Mouse (Mus musculus): ENCODE measurements around the gene Lgalsl. TPM values are rescaled to one million over a fixed set of nuclear protein-coding genes. Genes with fewer than 3 reads are reported as not detected.

The Lgalsl gene
- polyA plus RNA-seq, 1 experiment = 0.03 TPM

- no peak for TF ChIP-seq TAL1 (IDR thresholded peaks at IDR 0.05; ENCODE audit: low read length)
- no peak for TF ChIP-seq GATA1 (IDR thresholded peaks at IDR 0.05; ENCODE audit: low read length)
- H3K4me1 ChIP-seq (ENCODE audit: control insufficient read depth) = no peaks in the 10 kb centered on the region
- H3K4me3 ChIP-seq (replicated peaks) = no peak overlapping the region
- H3K9me3 ChIP-seq (ENCODE audit: control insufficient read depth, low read length) = no peaks in the 10 kb centered on the region
- H3K27me3 ChIP-seq (ENCODE audit: control insufficient read depth) = no peaks in the 10 kb centered on the region; the same call in 1 of the 2 replicates
- no peaks in the 10 kb centered on the region for H3K36me3 ChIP-seq (ENCODE audit: control insufficient read depth)
Observed at GRCm38 (mm10) chr11:20806659-20807058, 24.2 kb downstream of the Lgalsl start.

GRCm38 (mm10) chr11:20805604-20806249 lies 25.1 kb downstream of the Lgalsl start:
- Histone ChIP-seq H3K9me3 (ENCODE audit: control insufficient read depth, low read length) (no peaks in the 10 kb centered on the region), H3K4me1 (ENCODE audit: control insufficient read depth) (no peaks in the 10 kb centered on the region), H3K27me3 (ENCODE audit: control insufficient read depth) (peaks cover under 1% of the 10 kb centered on the region; the same call in 1 of the 2 replicates), H3K36me3 (ENCODE audit: control insufficient read depth) (no peaks in the 10 kb centered on the region), H3K4me3 (replicated peaks) (no peak overlapping the region)
- TF ChIP-seq GATA1 (IDR thresholded peaks at IDR 0.05; ENCODE audit: low read length) (no peak), TAL1 (IDR thresholded peaks at IDR 0.05; ENCODE audit: low read length) (no peak)

- Histone ChIP-seq H3K4me3 (replicated peaks) (no peak overlapping the region), H3K27me3 (ENCODE audit: control insufficient read depth) (peaks cover 5% of the 10 kb centered on the region; the same call in 1 of the 2 replicates), H3K4me1 (ENCODE audit: control insufficient read depth) (no peaks in the 10 kb centered on the region), H3K9me3 (ENCODE audit: control insufficient read depth, low read length) (no peaks in the 10 kb centered on the region), H3K36me3 (ENCODE audit: control insufficient read depth) (no peaks in the 10 kb centered on the region)
- no peak for TF ChIP-seq TAL1 (IDR thresholded peaks at IDR 0.05; ENCODE audit: low read length)
- no peak for TF ChIP-seq GATA1 (IDR thresholded peaks at IDR 0.05; ENCODE audit: low read length)
Observed at GRCm38 (mm10) chr11:20804416-20804815, 26.4 kb downstream of the Lgalsl start.

GRCm38 (mm10) chr11:20800277-20801092 lies 30.4 kb downstream of the Lgalsl start:
- Histone ChIP-seq H3K4me3 (replicated peaks) (no peak overlapping the region), H3K27me3 (ENCODE audit: control insufficient read depth) (peaks cover 7% of the 10 kb centered on the region), H3K36me3 (ENCODE audit: control insufficient read depth) (no peaks in the 10 kb centered on the region), H3K4me1 (ENCODE audit: control insufficient read depth) (no peaks in the 10 kb centered on the region), H3K9me3 (ENCODE audit: control insufficient read depth, low read length) (peaks cover 3% of the 10 kb centered on the region; the same call in 1 of the 2 replicates)
- TF ChIP-seq TAL1 (IDR thresholded peaks at IDR 0.05; ENCODE audit: low read length) (no peak), GATA1 (IDR thresholded peaks at IDR 0.05; ENCODE audit: low read length) (no peak)

GRCm38 (mm10) chr11:20797841-20798240 lies 33.0 kb downstream of the Lgalsl start:
- Histone ChIP-seq H3K27me3 (ENCODE audit: control insufficient read depth) (peaks cover 7% of the 10 kb centered on the region), H3K4me1 (ENCODE audit: control insufficient read depth) (no peaks in the 10 kb centered on the region; the same call in none of the 2 replicates), H3K36me3 (ENCODE audit: control insufficient read depth) (no peaks in the 10 kb centered on the region), H3K4me3 (replicated peaks) (no peak overlapping the region), H3K9me3 (ENCODE audit: control insufficient read depth, low read length) (peaks cover 3% of the 10 kb centered on the region; the same call in 1 of the 2 replicates)
- TF ChIP-seq GATA1 (IDR thresholded peaks at IDR 0.05; ENCODE audit: low read length) (no peak), TAL1 (IDR thresholded peaks at IDR 0.05; ENCODE audit: low read length) (no peak)

- no peaks in the 10 kb centered on the region for H3K36me3 ChIP-seq (ENCODE audit: control insufficient read depth)
- H3K27me3 ChIP-seq (ENCODE audit: control insufficient read depth) = peaks cover 4% of the 10 kb centered on the region; the same call in 1 of the 2 replicates
- H3K4me3 ChIP-seq (replicated peaks) = no peak overlapping the region
- no peaks in the 10 kb centered on the region; the same call in none of the 2 replicates for H3K4me1 ChIP-seq (ENCODE audit: control insufficient read depth)
- TF ChIP-seq TAL1 (IDR thresholded peaks at IDR 0.05; ENCODE audit: low read length) (no peak), GATA1 (IDR thresholded peaks at IDR 0.05; ENCODE audit: low read length) (no peak)
- peaks cover 3% of the 10 kb centered on the region; the same call in 1 of the 2 replicates for H3K9me3 ChIP-seq (ENCODE audit: control insufficient read depth, low read length)
Observed at GRCm38 (mm10) chr11:20795466-20795865, 35.4 kb downstream of the Lgalsl start.

GRCm38 (mm10) chr11:20794913-20795254 lies 36.0 kb downstream of the Lgalsl start:
- peaks cover 3% of the 10 kb centered on the region; the same call in 1 of the 2 replicates for H3K9me3 ChIP-seq (ENCODE audit: control insufficient read depth, low read length)
- H3K4me3 ChIP-seq (replicated peaks) = no peak overlapping the region
- peaks cover 2% of the 10 kb centered on the region; the same call in 1 of the 2 replicates for H3K27me3 ChIP-seq (ENCODE audit: control insufficient read depth)
- H3K36me3 ChIP-seq (ENCODE audit: control insufficient read depth) = no peaks in the 10 kb centered on the region
- no peak for TF ChIP-seq GATA1 (IDR thresholded peaks at IDR 0.05; ENCODE audit: low read length)
- H3K4me1 ChIP-seq (ENCODE audit: control insufficient read depth) = no peaks in the 10 kb centered on the region; the same call in none of the 2 replicates

- H3K4me1 ChIP-seq (ENCODE audit: control insufficient read depth) = no peaks in the 10 kb centered on the region; the same call in none of the 2 replicates
- H3K36me3 ChIP-seq (ENCODE audit: control insufficient read depth) = no peaks in the 10 kb centered on the region
- peaks cover 3% of the 10 kb centered on the region; the same call in 1 of the 2 replicates for H3K9me3 ChIP-seq (ENCODE audit: control insufficient read depth, low read length)
- no peak for TF ChIP-seq GATA1 (IDR thresholded peaks at IDR 0.05; ENCODE audit: low read length)
- TF ChIP-seq TAL1 (IDR thresholded peaks at IDR 0.05; ENCODE audit: low read length) = no peak
- peaks cover 2% of the 10 kb centered on the region; the same call in 1 of the 2 replicates for H3K27me3 ChIP-seq (ENCODE audit: control insufficient read depth)
- no peak overlapping the region for H3K4me3 ChIP-seq (replicated peaks)
Observed at GRCm38 (mm10) chr11:20794196-20794912, 36.5 kb downstream of the Lgalsl start.
